Mouse (Mus musculus): Measurements from ENCODE around the gene Dhx34. TPM values are rescaled to one million over a fixed set of nuclear protein-coding genes. Genes with fewer than 3 reads are reported as not detected.

Dhx34 gene
- polyA plus RNA-seq, 1 experiment from 2014 or later = 20.0 TPM

- Histone ChIP-seq H3K27ac (no peak overlapping the region), H3K36me3 (no peaks in the 10 kb centered on the region), H3K4me3 (no peak overlapping the region), H3K4me1 (no peaks in the 10 kb centered on the region), H3K27me3 (ENCODE audit: low read depth, poor library complexity, severe bottlenecking) (peaks cover 28% of the 10 kb centered on the region), H3K9me3 (replicated peaks) (no peaks in the 10 kb centered on the region)
- WGBS = 69% methylated on average over 9 of the region's 9 CpGs
- no peak for DNase-seq (ENCODE audit: low spot score)
Observed at GRCm38 (mm10) chr7:16150191-16151145, 71.4 kb downstream of the Dhx34 start.

DNA sequence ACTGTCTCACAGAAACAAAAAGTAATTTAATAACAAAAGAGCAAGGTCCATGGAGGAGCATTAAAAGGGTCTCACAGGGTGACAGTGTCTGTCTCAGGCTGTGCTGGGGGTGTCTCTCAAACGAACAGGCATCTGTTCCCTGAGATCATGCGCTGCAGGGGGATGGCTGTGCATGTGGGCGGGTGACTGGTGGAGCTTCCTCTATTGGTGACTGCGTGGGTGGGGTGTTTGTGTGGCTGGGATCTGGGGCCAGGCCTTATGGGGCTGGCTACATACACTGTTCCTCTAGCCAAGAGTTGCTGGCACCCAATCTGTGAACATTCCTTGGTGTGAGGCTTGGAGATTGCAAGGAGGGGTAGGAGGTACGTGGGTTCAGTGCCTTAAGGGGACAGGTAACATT, 72.6 kb downstream of the Dhx34 start:
- no peak overlapping the region for H3K4me3 ChIP-seq
- H3K36me3 ChIP-seq = no peaks in the 10 kb centered on the region
- peaks cover 35% of the 10 kb centered on the region for H3K27me3 ChIP-seq (ENCODE audit: low read depth, poor library complexity, severe bottlenecking)
- H3K9me3 ChIP-seq (replicated peaks) = no peaks in the 10 kb centered on the region
- DNase-seq (ENCODE audit: low spot score) = no peak
- no peak overlapping the region for H3K27ac ChIP-seq
- H3K4me1 ChIP-seq = no peaks in the 10 kb centered on the region
- WGBS = 65% methylated on average over 5 of the region's 5 CpGs

DNA sequence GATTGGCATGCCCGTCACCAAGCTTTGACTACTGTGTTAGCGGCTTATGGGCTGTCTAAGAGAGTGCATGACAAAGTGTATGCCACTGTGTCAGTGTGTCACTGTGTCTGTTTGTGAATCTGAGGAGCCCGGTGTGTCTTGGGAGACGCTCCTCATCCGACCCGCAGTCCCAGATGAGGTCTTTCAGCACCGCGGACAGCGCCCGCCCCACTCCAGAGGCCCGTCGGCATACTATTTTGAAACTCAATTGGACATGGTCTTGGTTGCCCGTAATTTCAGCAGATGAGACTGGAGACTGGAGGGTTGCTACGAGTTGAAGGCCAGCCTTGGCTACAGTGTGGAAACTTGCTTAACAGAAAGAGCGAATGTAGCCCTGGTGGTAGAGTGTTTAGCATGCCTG, 74.2 kb downstream of the Dhx34 start:
- peaks cover 35% of the 10 kb centered on the region for H3K27me3 ChIP-seq (ENCODE audit: low read depth, poor library complexity, severe bottlenecking)
- no peaks in the 10 kb centered on the region for H3K4me1 ChIP-seq
- no peak overlapping the region for H3K4me3 ChIP-seq
- H3K36me3 ChIP-seq = no peaks in the 10 kb centered on the region
- WGBS = 17% methylated on average over 15 of the region's 15 CpGs
- no peaks in the 10 kb centered on the region for H3K9me3 ChIP-seq (replicated peaks)
- H3K27ac ChIP-seq = no peak overlapping the region
- DNase-seq (ENCODE audit: low spot score) = peak; percentile 88

Other genes starting within 250 kb of the Dhx34 start
- 10.6 and 10.8 TPM in 2 replicates for gene Bicra, start 174.1 kb downstream of the Dhx34 start, polyA plus RNA-seq (2016; fragmentation: Nextera tagmentation; extraction: Ambion mirVana)
- gene Zfp541, start 160.2 kb downstream of the Dhx34 start, polyA plus RNA-seq (2016; fragmentation: Nextera tagmentation; extraction: Ambion mirVana) = 0.05 TPM in 1 of 2 replicates, not detected in the other
- gene Napa, start 123.6 kb downstream of the Dhx34 start, polyA plus RNA-seq (2016; fragmentation: Nextera tagmentation; extraction: Ambion mirVana) = 197 and 216 TPM in 2 replicates
- gene Kptn, start 102.1 kb downstream of the Dhx34 start, polyA plus RNA-seq (2016; fragmentation: Nextera tagmentation; extraction: Ambion mirVana) = 26.9 and 27.0 TPM in 2 replicates
- gene Slc8a2, start 92.2 kb downstream of the Dhx34 start, polyA plus RNA-seq (2016; fragmentation: Nextera tagmentation; extraction: Ambion mirVana) = 0.05 and 0.09 TPM in 2 replicates
- gene Meis3, start 46.9 kb downstream of the Dhx34 start, polyA plus RNA-seq (2016; fragmentation: Nextera tagmentation; extraction: Ambion mirVana) = 17.8 and 20.9 TPM in 2 replicates
- gene C5ar2, start 22.1 kb upstream of the Dhx34 start, polyA plus RNA-seq (2016; fragmentation: Nextera tagmentation; extraction: Ambion mirVana) = 0.04 TPM in 1 of 2 replicates, not detected in the other
- 0.41 and 0.76 TPM in 2 replicates for gene C5ar1, start 37.5 kb upstream of the Dhx34 start, polyA plus RNA-seq (2016; fragmentation: Nextera tagmentation; extraction: Ambion mirVana)
- 5.4 and 7.4 TPM in 2 replicates for gene Inafm1, start 51.6 kb upstream of the Dhx34 start, polyA plus RNA-seq (2016; fragmentation: Nextera tagmentation; extraction: Ambion mirVana)
- gene Ccdc9, start 64.8 kb upstream of the Dhx34 start, polyA plus RNA-seq (2016; fragmentation: Nextera tagmentation; extraction: Ambion mirVana) = 36.3 and 36.8 TPM in 2 replicates
- gene Bbc3, start 86.4 kb upstream of the Dhx34 start, polyA plus RNA-seq (2016; fragmentation: Nextera tagmentation; extraction: Ambion mirVana) = 14.5 and 19.1 TPM in 2 replicates
- gene Sae1, start 165.8 kb upstream of the Dhx34 start, polyA plus RNA-seq (2016; fragmentation: Nextera tagmentation; extraction: Ambion mirVana) = 483 and 484 TPM in 2 replicates
- gene Zc3h4, start 178.9 kb upstream of the Dhx34 start, polyA plus RNA-seq (2016; fragmentation: Nextera tagmentation; extraction: Ambion mirVana) = 22.9 and 24.6 TPM in 2 replicates
- gene Tmem160, start 230.7 kb upstream of the Dhx34 start, polyA plus RNA-seq (2016; fragmentation: Nextera tagmentation; extraction: Ambion mirVana) = 74.8 and 86.2 TPM in 2 replicates